Mouse (Mus musculus): ENCODE measurements around the gene Gale. TPM values are rescaled to one million over a fixed set of nuclear protein-coding genes. Genes with fewer than 3 reads are reported as not detected.

Gene Gale
- total RNA-seq (2014; rRNA removed; ENCODE audit: low replicate concordance) (6.7 and 18.2 TPM in 2 replicates), polyA plus RNA-seq (2015; fragmentation: Nextera tagmentation; extraction: Ambion mirVana) (10.4 and 11.8 TPM in 2 replicates)

DNA sequence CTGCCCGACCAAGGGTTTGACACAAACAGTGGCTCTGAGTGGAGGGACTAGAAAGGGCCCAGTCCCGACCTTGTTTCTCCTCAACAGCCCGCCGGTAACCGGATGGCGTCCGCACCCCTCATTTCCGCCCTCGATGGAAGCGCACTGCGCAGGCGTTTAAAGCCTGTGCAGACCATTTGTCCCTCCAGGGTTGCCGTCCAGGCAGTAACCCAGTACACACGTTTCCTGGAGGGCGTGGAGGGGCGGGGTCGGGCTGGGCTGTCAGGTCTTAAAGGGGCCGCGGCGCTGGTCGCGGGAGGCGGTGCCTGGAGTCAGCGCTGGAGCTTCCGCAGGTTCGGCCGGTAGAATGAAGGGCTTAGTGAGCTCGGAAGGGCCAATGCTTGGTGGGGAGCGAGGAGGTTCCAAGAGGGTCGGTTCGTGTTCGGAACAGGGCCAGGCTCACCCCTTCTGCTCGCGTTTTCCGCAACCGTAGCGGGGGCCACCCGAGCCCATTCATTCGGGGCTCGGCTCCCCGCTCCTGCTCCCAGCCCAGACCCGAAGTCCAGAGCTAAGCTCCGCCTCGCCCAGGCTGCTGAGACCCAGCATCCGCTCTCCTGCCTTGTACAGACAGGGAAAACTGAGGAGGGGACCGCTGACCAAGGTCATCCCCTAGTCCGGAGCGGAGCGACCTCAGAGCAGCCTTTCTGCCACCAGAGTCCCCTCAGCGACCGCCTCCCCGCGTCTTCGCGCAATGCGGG lies at the start of gene Gale:
Gale (plus strand) TSS at position 271 of the 737 bp plus-strand sequence.
- peak within 1 kb of the TSS; percentile 94 for H3K4me2 ChIP-seq (ENCODE audit: low read depth, low read length)
- H3K27ac ChIP-seq (ENCODE audit: low read depth): peak within 1 kb of the TSS; percentile 94
- peak within 1 kb of the TSS; percentile 73 for H3K4me3 ChIP-seq (ENCODE audit: low read depth, low read length)
- no peaks in the 10 kb centered on the region for H3K27me3 ChIP-seq (ENCODE audit: control insufficient read depth, insufficient read depth, low read length)
- H3K4me1 ChIP-seq (ENCODE audit: control insufficient read depth, insufficient read depth): no peaks in the 10 kb centered on the region; the same call in 1 of the 2 replicates
- ATAC-seq (ENCODE audit: insufficient read depth, low read depth) (peak; percentile 93), DNase-seq (ENCODE audit: low spot score) (peak; percentile 96)
- WGBS: under 1% methylated on average over 56 of the region's 56 CpGs
- peaks cover 48% of the 10 kb centered on the region for H3K36me3 ChIP-seq (replicated peaks; ENCODE audit: control insufficient read depth, insufficient read depth, low read length)
- TF ChIP-seq EP300 (IDR thresholded peaks at IDR 0.05; ENCODE audit: low read depth) (peak; percentile 64; the same call in 1 of the 2 replicates), CTCF (IDR thresholded peaks at IDR 0.05; ENCODE audit: low read depth) (no peak)
- peak within 1 kb of the TSS; percentile 80 for H3K9ac ChIP-seq (replicated peaks; ENCODE audit: low read depth, low read length)
- no peaks in the 10 kb centered on the region for H3K9me3 ChIP-seq (replicated peaks; ENCODE audit: control insufficient read depth, low read length)

DNA sequence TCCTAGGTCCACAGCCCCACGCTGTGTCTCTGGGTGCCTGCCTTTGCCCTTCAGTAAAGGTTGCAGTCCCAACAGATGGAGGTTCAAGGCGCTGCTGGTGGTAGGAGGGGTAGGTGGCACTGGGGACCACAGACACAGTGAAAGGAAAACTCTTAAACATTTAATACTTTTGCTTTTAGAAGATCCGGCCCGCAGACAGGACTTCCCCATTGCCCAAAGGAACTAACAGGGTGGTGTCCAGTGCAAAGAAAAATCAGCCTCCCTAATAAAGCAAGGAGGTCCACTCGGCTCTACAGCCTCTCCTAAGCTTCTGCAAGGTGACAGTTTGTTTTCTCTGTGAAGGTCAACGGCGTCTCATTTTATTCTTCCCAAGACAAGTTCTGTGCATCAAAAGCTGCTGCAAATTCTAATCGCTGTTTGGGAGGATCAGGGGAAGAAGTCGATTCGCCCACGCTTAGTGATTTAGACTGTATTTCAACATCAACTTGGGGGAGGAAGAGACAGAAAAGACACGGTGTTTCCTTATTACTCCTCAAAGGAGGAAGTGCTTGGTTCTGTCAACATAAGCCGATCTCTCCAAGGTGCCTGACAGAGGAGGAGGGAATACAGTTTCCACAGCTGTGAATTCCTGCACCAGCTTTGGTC lies 44.8 kb upstream of the Gale start:
- no peak for DNase-seq (ENCODE audit: low spot score)
- Histone ChIP-seq H3K36me3 (replicated peaks; ENCODE audit: control insufficient read depth, insufficient read depth, low read length) (no peaks in the 10 kb centered on the region; the same call in 1 of the 2 replicates), H3K9me3 (replicated peaks; ENCODE audit: control insufficient read depth, low read length) (no peaks in the 10 kb centered on the region)

DNA sequence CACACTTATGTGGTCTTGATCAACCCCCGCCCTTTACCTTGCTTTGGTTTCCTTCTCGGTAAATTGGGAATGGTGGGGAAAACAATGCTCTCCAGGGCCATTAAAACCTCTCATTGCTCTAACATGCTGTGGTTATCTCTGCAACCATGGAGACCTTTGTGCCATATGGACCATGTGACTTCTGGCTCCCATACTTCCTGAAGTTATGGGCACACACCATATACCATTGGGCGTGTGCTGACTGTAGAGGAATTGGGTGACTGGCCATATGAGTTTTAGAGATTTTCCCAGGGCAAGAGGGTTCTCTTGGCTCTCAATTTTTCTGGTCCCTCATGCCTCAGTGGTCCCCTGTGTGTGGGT lies 44.3 kb upstream of the Gale start:
- no peak overlapping the region for H3K4me2 ChIP-seq (ENCODE audit: low read depth, low read length)
- H3K9me3 ChIP-seq (replicated peaks; ENCODE audit: control insufficient read depth, low read length): no peaks in the 10 kb centered on the region
- H3K36me3 ChIP-seq (replicated peaks; ENCODE audit: control insufficient read depth, insufficient read depth, low read length): no peaks in the 10 kb centered on the region; the same call in 1 of the 2 replicates
- H3K9ac ChIP-seq (replicated peaks; ENCODE audit: low read depth, low read length): no peak overlapping the region
- H3K4me1 ChIP-seq (ENCODE audit: control insufficient read depth, insufficient read depth): no peaks in the 10 kb centered on the region
- ATAC-seq (ENCODE audit: insufficient read depth, low read depth) (no peak), DNase-seq (ENCODE audit: low spot score) (no peak)
- WGBS: 93% methylated on average over 3 of the region's 3 CpGs
- H3K27me3 ChIP-seq (ENCODE audit: control insufficient read depth, insufficient read depth, low read length): no peaks in the 10 kb centered on the region
- no peak overlapping the region for H3K27ac ChIP-seq (ENCODE audit: low read depth)
- H3K4me3 ChIP-seq (ENCODE audit: low read depth, low read length): no peak overlapping the region
- TF ChIP-seq EP300 (IDR thresholded peaks at IDR 0.05; ENCODE audit: low read depth) (no peak), CTCF (IDR thresholded peaks at IDR 0.05; ENCODE audit: low read depth) (no peak)

More for the DNA sequence above, 44.8 kb upstream of the Gale start:
- H3K4me1 ChIP-seq (ENCODE audit: control insufficient read depth, insufficient read depth): no peaks in the 10 kb centered on the region
- WGBS: 69% methylated on average over 13 of the region's 13 CpGs
- no peak overlapping the region for H3K9ac ChIP-seq (replicated peaks; ENCODE audit: low read depth, low read length)
- H3K4me2 ChIP-seq (ENCODE audit: low read depth, low read length): no peak overlapping the region
- TF ChIP-seq CTCF (IDR thresholded peaks at IDR 0.05; ENCODE audit: low read depth) (no peak), EP300 (IDR thresholded peaks at IDR 0.05; ENCODE audit: low read depth) (no peak)
- ATAC-seq (ENCODE audit: insufficient read depth, low read depth): no peak
- H3K27ac ChIP-seq (ENCODE audit: low read depth): peak overlapping the region; percentile 26; the same call in 1 of the 2 replicates
- no peaks in the 10 kb centered on the region for H3K27me3 ChIP-seq (ENCODE audit: control insufficient read depth, insufficient read depth, low read length)
- no peak overlapping the region for H3K4me3 ChIP-seq (ENCODE audit: low read depth, low read length)

DNA sequence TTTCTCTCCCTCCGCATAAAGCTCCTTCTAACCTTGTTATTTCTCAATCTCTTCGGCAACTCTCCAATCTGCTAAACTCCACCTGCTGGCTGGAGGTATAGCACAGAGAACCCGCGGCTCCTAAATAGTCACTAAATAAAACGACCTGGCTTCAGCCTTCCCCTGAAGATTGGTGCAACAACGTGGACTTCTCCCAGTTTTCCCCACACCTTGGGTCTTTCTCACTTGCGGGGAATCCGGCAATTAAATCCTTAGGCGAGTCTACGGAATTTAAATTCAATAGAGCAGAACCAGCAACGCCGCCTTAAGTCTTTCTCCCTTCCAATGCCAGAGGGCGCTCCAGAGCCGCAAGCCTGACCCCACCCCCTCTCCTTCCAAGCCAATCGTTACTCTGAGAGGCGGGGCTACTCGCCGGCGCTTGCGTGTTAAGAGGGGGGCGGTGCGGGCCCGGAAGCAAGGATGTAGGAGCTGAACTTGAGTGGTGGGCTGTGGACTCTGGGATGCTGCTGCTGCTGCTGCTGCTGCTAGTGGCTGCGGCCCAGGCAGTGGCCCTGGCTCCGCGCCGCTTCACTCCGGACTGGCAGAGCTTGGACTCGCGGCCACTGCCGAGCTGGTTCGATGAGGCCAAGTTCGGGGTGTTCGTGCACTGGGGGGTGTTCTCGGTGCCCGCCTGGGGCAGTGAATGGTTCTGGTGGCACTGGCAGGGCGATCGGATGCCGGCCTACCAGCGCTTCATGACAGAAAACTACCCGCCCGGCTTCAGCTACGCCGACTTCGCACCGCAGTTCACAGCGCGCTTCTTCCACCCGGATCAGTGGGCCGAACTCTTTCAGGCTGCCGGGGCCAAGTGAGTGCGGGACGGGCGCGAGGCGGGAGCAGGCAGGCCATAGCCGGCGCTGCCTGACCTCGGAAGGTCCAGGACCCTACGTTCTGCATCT lies 43.0 kb upstream of the Gale start, which contains the start of gene Fuca1:
Fuca1 (plus strand) TSS at position 432 of the 938 bp plus-strand sequence.
- peak; percentile 97 for ATAC-seq (ENCODE audit: insufficient read depth, low read depth)
- DNase-seq (ENCODE audit: low spot score): peak; percentile 98
- 3% methylated on average over 60 of the region's 60 CpGs for WGBS
- Histone ChIP-seq H3K36me3 (replicated peaks; ENCODE audit: control insufficient read depth, insufficient read depth, low read length) (no peaks in the 10 kb centered on the region; the same call in 1 of the 2 replicates), H3K9me3 (replicated peaks; ENCODE audit: control insufficient read depth, low read length) (no peaks in the 10 kb centered on the region), H3K9ac (replicated peaks; ENCODE audit: low read depth, low read length) (peak within 1 kb of the TSS; percentile 75), H3K27me3 (ENCODE audit: control insufficient read depth, insufficient read depth, low read length) (no peaks in the 10 kb centered on the region), H3K27ac (ENCODE audit: low read depth) (peak within 1 kb of the TSS; percentile 74), H3K4me2 (ENCODE audit: low read depth, low read length) (peak within 1 kb of the TSS; percentile 97), H3K4me1 (ENCODE audit: control insufficient read depth, insufficient read depth) (0 out of 2 replicates have a peak, but pooled peaks cover 4% of the 10 kb centered on the region), H3K4me3 (ENCODE audit: low read depth, low read length) (peak within 1 kb of the TSS; percentile 94)
- TF ChIP-seq EP300 (IDR thresholded peaks at IDR 0.05; ENCODE audit: low read depth) (no peak), CTCF (IDR thresholded peaks at IDR 0.05; ENCODE audit: low read depth) (peak; percentile 80)
